Mouse (Mus musculus) c-Kit-positive CD71-positive TER-119-negative erythroid progenitor cells, embryonic 14.5 days (primary cell): ENCODE data around the gene Frmd5.
A peak's percentile ranks its signal among the peaks of the same experiment; 100 is the strongest.

ENCODE experiments used
- DNase-seq: peaks from one replicate; pipeline ENCODE4 v3.0.0-alpha.2; 2013; ENCODE audit warnings: low read depth

Gene Frmd5

DNA sequence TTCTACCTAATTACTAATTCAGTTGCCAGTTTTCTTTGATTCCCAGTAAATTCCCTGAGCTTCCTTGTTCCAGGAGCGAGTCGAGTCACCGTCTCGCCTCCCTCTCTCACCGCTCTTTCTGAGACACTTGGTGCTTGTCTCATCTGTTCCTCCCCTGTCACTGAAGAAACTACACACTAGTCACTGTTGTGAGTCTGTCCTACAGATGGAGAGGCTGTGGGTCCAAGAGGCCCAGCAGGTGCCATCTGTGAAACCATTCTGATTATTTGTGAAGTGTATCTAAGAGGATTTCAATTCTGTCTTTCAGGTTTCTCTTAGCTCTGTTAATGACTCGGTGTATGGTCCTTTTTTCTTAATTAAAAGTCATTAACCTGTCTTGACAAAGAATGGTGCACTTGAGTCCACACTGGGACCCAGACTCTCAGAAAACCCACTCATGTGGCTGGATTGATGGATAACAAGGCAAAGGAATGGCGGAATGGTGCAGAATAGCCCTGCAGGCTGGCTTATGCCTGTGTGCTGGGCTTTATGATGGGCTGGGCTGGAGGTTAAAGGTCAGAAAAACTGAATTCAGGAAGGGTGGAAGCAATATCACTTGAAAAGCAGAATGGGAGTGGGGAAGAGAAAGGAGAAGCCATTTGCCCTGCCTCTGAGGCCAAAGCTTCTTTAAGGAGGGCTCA lies 186.2 kb downstream of the Frmd5 start:
- DNase-seq = no peak

DNA sequence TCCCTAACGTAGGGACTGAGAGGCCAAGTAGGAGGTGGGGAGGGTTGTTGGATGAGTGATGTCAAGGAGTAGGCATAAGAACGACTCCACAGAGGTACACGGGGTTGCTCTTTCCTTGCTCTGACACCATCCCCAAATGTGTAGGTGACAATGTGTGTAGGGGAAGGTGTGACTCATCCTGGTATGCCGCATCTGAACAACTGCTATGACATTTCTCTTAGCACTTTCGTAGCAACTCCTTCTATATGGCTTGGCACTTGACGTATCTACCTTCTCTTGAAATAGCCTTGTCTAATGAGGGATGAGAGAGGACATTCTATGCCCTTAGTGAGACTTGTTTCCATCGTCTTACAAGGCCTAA lies 191.7 kb downstream of the Frmd5 start:
- no peak for DNase-seq

DNA sequence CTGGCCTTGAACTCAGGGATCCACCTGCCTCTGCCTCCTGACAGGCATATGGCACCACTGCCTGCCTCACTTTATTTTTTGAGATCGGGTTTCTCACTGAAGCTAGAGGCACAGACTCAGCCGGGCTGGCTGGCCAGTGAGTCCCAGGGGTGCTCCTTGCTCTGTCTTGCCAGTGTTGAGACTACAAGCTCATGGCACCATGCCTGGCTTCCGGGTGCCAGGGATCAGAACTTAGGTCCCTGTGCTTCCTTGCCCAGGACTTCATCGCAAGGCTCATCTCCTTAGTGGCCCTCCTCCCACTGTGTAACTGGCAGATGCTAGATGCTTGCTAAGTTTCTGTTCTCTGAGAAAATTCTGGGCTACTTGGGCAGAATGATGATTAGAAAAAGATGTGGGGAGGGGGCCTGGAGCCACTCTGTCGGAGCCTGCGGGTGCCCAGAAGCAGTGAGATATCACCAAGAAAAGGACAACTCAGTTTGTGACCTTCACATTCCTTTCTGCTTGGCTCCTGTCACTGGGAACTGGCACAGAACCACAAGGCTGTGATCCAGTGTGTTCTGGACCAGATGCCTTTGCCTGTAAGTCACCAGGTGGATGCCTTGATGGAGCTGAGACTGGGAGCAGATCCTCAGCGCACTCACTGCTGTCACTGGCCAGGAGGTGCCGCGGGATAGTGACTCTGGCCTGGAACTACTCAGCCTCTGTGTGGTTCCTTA lies 192.2 kb downstream of the Frmd5 start:
- DNase-seq = no peak

DNA sequence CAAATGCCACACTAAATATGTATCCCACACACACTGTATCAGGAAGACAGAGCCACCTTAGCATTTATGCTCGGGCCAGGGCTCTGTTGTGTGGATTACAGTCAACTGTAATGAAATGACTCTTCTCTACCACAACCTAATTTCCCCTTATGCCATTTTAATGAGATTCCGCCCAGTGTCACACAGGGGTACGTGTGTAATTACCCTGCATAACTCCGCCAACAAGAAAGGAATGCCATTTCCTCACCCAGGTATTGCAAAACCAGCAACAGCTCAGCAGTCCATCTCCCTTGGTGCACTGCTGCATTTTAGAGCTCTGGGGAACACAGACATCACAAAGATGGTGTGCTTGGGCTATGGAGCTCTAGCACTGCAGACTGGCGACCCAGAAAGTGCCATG lies 194.8 kb downstream of the Frmd5 start:
- no peak for DNase-seq

DNA sequence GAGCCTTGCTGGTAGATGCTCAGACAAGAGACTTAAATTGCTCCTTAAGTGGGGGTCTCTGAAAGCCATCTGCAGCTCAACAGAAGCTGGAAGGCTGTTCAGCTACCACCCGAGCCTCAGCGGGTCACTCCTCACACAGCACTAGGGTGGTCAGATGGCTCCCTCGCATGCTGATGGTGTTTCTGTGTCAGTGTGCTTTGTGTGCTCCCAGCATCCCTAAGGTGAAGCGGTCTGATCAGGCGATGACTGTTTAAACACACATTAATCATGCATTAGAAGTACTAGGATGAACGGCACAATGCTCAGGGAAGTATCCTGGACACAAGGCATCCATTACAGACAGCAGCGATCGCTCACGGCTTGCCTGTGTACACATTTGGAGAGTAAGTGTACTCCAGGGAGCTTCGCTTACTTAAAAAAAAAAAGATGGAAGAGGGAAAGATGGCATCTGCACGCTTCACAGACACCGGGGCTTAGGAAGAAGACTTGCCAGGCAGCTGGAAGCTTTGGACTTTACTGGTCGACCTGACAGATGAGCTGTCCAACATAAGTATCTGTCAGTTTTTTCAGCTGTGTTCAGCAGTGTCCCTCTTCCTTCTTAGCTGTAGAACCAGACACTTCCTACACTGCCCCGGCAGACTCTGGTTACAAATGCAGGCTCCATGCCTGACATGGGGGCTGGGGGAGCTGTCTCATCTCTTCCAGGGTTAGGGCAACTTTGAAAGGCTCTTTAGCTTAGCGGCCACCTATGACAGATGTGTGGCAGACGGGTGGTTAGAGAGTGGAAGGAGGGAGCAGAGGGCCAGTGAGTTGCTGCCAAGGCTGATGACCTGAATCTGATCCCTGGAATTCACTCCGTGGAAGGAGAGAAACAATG lies 196.6 kb downstream of the Frmd5 start:
- no peak for DNase-seq

DNA sequence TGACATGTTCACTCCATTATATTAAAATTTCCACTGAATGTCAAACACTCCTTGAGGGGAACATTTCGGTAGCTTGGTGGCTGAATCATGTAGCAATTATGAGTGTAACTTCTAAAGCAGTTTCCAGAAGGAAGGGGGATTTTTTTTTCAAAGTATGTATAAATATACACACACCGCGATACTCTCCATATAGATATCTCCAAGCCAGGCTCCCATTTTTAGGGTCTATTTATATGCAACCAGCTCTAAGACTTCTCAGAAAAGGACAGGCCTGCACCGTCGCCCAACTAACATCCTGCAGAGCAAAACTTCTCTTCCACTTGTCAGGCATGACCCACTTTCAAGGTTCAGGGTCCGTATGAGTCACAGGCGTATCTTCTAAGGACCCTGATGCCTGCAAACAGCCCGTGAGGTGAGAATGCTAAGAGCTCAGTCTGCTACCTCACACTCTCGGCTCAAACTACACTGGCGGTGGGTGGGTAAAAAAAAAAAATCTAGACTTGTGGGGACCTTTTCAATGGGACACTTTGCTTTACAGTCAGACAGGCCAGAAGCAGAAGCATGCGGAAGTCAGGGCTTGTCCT lies 197.7 kb downstream of the Frmd5 start:
- no peak for DNase-seq

DNA sequence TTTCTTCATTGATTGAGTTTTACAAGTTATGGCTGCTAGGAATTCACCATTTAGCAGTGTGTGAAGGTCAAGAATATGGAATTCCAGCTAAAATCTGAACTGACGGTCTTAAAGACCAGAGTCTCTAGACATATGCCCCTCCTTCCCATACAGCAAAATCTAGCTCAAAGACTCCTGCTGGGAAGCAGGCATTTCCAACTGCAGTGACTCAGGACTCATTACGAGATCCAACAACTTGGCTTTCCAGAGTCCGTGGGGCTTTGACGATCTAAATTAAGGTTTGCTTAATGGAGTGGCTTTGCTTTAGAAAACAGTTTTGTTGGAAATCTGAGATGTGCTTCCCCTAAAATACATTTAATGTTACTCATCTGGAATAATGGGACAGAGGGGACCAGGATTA lies 204.5 kb downstream of the Frmd5 start:
- DNase-seq = no peak

DNA sequence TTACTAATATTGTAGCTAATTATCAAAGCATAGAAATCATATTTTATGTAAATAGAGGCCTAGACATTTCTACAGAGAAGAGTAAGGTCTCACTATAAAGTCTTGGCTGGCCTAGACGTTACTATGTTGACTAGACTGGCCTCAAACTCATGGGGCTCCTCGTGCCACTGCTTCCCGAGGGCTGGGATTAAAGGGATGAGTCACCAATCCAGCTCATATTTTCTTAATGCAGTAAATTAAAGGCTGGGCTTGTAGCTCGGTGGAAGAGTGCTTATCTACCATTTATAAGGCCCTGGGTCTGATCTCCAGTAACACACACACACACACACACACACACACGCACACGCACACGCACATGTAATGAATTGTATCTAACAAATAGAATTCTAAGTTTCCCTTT lies 205.3 kb downstream of the Frmd5 start:
- no peak for DNase-seq

DNA sequence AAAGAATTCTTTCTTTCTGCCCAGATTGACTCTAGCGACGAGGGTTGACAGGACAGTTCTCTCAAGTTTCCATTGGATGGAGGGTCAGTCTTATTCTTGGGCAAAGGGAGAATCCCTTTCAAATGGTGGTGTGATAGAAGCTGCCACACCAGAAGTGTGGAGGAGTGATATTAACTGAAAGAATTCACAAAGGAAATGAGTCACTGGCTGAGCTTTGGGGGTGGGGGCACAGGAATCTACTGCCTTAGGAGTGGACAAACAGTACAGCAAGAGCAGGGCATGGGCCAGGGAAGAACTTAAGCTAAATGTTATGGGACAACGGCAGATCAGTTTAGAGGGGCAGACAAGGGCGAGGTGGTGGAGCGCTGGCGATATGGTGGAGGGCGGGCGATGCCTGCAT lies 206.2 kb downstream of the Frmd5 start:
- DNase-seq = no peak

DNA sequence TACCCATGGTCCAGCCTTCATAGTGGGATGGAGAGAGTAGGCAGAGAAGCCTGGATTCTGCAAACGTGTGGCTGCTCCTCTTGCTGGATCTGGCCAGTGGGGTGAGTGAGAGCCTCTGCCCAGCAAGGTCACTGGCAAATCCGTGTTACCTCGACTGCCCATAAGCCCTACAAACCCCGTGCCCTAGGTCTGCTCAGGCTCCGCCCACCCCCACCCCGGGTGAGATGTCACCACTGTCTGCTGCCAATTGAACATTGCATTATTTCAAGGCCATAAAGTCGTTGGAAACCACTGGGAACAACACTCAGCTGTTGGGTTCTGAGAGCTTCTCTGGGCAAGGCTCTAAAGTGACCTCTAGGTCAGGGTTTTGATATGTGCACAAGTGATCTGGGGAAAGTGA lies 208.6 kb downstream of the Frmd5 start:
- no peak for DNase-seq

DNA sequence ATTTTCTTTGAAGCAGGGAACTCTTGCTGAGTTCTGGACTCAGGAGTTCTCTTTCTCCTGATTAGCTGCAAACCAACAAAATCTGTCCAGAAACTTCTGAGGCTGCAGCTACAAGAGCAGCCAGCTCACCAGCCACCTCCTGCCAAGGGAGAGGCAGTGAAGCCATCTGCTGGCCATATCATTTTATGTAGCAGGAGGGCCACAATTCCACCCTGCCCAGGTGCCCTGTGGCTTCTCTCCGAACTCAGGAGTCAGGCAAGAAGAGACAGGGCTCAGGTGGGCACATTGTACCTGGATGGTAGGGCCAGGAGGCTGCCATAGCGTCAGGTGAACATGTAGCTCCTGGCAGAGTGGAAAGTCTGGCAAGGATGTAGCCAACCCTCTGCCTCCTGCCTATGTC lies 210.3 kb downstream of the Frmd5 start:
- DNase-seq = no peak

DNA sequence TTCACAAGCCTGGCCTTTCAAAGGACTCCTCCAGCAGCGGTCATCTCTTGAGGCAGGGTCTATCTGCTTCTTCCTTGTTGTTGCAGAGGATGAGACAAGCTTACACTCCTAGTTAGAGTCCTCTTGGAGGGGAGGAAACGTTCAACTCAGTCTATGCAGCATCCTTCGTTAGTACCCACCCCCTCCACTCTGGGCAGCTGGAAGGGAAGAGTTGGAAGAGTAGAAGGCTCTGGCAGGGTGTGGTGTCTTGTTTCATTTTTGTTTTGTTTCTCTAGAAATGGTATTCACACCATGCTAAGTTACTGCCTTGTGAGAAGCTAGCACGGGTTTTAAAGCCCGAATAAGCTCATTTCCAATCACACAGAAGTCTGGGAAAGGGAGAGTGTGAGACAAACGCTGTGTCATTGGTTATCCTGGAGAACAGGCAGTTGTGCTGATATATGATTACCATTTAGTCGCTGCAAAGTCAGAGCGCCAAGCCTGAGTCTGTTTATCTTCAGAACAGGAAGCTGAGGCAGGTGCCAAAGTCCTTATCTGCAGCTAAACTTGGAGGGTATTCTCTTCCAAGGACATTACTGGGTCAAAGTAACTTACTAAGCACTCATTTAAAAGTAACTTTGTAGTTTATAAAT lies 212.1 kb downstream of the Frmd5 start:
- DNase-seq = peak; percentile 65

DNA sequence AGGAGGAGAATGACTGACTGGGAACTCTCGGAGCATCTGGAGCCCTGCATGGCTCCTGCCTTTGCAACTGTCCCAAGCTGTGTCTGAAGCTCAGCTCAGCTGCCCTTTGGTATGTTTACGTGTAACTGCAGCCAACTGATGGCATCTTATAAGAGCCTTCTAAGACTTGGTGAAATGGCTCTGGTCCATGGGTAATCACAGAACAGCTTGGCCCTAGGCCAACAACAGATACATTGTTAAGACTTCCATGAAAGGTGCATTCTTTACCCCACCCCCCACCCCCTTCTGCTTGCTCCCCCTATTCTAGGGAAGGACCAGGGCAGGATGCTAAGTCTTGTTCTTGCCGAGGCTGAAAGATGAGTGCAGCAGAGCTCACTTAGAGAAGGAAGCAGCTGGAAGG lies 212.8 kb downstream of the Frmd5 start:
- DNase-seq = no peak

DNA sequence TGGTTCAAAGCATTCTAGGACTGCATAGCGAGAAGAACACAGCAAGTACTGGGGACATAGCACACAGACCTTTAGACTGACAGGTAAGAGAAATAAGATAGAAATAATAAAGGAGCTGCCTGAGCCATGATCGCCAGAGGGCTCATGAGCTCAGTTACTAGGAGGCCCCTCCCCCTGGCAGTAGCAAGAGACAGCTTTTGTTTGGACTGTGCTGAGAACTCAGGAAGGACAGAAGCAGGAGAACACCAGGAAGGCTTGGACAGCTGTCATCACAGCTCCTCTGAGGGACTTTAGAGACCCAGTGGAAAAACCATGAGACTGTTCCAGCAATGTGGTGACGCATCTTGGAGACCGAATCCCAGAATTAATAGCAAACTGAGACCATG lies 218.6 kb downstream of the Frmd5 start:
- DNase-seq = no peak

DNA sequence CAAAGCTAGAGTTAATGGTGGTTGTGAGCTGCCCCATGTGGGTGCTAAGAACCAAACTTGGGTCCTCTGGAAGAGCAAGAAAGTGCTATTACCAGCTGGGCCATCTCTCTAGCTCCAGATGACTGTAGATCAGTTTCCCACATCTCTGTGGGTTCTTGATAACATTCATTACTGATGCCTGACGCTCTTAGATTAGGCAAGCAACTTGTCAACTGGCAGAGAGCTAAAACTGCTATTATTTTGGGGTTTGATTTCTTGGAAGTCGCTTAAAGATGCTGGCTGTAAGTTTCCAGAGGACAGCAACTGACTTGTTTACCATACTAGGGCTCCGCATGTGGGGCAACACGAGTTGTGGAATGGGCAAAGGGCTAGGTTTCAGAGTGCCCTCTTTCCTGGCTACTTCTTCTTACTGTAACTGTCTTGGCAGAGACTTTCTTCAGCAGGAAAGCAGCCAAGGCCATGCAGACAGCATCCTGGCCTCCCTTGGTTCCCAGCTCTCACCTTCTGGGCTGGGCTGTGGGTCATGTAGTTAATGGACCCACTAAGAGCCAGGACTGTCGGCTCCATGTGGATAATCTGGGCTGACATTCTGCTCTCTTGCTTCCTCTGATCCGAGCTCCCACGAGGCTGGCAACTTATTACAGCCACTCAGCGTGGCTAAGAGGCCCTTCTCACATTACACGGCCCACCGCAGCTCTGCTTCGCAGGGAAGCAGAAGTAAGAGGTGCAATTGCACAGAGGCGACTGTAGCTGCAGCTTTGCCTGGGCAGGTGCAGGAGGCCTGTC lies 219.2 kb downstream of the Frmd5 start:
- peak; percentile 29 for DNase-seq

DNA sequence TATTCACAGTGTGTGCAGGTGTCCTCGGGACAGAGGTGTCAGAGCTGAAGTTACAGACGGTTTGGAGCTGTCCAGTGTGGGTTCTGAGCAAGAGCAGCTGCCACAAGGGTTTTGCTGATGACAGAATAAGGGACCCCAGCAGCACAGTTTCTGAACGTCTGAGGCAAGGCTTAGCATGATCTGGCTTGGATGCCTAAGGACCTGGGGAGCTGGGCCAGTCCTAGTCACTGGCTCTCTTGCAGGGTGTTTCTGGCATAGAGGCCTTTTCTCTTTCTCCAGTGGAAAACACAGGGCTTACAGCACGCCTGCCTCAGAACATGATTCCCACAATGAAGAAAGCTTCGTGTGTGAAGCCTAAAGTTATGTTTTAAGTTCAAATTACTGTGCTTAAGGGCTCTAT lies 222.2 kb downstream of the Frmd5 start:
- DNase-seq = no peak

DNA sequence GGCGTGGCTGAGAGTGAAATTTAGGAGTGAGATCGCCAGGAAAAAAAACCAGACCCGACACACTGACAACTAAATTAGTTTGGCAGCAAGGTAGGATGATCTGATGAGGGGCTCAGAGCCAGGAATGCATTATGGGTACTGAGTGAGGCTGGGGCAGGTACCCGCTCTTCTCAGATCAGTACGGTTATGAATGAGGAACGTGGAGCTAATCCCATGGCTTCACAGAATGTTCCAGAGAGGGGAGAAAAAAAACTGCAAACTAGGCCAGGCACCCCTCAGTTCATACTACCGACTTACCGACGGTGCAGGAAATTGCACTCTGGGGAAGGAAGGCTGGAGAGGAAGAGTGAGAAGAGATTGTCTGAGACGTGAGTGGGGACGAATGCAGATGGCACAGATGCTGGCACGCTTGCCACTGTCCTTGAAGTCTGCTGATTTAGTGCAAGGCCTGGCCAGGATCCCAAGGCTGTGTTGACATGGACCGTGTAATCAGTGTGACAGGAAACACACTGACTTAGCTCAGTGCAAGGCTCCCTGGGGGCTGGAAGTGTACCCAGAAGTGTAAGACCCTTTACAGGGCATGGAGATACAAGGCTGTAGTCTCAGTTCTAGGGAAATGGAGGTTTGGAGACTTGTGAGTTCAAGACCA lies 223.3 kb downstream of the Frmd5 start:
- DNase-seq = no peak

DNA sequence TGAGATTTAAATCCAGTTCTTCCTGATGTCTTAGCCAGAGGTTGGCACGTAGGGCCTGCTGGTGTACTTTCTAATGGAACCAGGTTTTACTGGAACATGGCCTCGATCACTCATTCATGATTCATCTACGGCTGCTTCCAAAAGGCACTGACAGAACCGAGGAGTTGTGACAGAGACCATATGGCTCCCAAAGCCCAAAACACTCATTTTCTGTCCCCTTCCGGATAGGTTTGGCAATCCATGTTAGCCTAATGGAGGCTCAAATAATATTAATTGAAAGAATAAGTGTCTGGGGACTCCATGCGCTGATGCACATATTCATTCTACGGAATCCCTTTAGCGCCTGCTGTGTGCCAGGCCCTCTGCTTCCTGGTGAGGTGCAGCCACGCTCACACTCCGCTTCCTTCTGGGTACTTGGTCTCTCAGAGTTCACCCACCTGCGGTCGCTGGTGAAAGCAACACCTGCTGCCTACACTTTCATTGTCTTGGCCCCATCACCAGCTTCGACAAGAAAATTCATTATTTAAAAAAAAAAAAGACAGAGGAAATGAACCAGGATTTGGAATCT lies 224.0 kb downstream of the Frmd5 start:
- DNase-seq = no peak

DNA sequence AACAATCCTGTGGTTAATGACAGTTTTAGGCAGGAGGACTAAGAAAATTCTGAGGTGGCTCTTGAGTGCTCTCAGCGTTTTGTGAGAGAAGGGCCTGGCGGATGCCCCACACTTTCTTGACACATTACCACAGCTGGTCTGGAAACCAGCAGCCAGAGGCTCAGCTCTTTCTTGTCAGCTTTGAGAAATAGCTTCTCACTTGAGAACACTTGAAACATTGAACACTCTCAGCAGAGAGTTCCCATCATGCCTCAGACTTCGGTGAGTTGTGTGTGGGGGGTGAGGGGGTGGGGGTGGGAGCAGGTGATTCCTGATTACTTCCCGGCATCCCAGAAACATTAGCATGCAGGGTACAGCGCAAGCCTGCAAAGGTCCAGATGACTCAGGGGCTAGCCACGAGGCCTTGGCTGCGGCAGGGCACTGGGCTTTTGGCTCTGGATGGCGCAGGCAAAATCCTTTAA lies 231.1 kb downstream of the Frmd5 start:
- DNase-seq = no peak

DNA sequence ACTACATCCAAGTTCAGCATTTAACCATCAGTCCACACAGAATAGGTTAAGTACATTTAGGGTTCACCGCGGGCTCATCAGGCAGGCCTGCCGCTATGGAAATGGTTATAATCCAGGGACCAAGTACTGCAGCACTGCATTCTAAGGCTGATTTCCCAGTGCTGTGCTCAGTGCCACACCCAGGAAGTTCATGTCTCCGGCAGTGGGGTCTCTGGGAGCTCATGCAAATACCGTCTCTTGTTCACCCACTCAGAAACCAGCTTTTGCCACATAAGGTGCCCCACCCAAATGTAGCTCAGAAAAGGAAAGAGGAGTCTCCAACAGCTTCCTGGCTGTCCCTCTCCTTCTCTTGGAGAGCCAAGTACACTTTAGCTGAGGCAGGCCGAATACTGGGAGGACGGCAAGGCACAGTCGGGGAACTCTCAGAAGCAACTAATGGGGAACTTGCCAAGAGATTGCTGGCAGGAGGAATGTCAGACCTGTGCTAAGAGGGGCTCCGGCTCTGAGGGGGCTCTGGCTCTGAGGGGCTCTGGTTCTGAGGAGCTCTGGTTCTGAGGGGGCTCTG lies 232.7 kb downstream of the Frmd5 start:
- DNase-seq = no peak
